Mouse (Mus musculus): ENCODE results near the gene Lexm. TPM values are rescaled to one million over a fixed set of nuclear protein-coding genes. Genes with fewer than 3 reads are reported as not detected.

Gene Lexm
- polyA plus RNA-seq, 1 experiment, result not detected

- TF ChIP-seq CTCF (IDR thresholded peaks at IDR 0.05; ENCODE audit: insufficient read depth, low read depth, low read length), result no peak
- 6% methylated on average over 14 of the region's 14 CpGs for WGBS
- H3K4me1 ChIP-seq (ENCODE audit: control insufficient read depth, insufficient read depth, low read length), result peaks cover 20% of the 10 kb centered on the region
- H3K4me3 ChIP-seq (ENCODE audit: insufficient read depth, low read depth, low read length), result no peak overlapping the region
- H3K27ac ChIP-seq (ENCODE audit: insufficient read depth, low read depth, low read length), result peak overlapping the region; percentile 89
These were observed 13.5 kb upstream of the Lexm start for GRCm38 (mm10) chr4:106630333-106631220.

DNA sequence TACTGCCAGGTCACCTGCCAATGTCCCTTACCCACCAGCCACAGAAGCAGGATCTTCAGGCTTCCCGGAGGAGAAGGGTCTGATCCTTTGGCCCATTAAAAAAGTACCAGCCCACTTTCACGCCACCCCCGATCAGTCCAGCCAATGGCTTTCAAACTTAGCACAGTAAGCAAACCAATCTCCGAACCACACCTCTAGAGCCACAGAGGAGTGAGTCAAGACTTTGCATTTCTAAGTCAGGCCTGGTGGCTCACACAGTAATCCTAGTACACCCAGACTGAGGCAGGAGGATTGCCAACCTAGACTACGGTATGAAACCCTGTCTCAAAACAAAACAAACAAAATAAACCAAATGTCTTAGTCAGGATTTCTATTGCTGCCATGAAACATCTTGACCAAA, 12.3 kb upstream of the Lexm start:
- WGBS, result 86% methylated on average over 5 of the region's 5 CpGs
- Histone ChIP-seq H3K4me3 (ENCODE audit: insufficient read depth, low read depth, low read length) (no peak overlapping the region), H3K4me1 (ENCODE audit: control insufficient read depth, insufficient read depth, low read length) (peaks cover 20% of the 10 kb centered on the region), H3K27ac (ENCODE audit: insufficient read depth, low read depth, low read length) (no peak overlapping the region)
- no peak for TF ChIP-seq POLR2A (IDR thresholded peaks at IDR 0.05; ENCODE audit: insufficient read depth, low read depth, low read length)
- TF ChIP-seq CTCF (IDR thresholded peaks at IDR 0.05; ENCODE audit: insufficient read depth, low read depth, low read length), result no peak

DNA sequence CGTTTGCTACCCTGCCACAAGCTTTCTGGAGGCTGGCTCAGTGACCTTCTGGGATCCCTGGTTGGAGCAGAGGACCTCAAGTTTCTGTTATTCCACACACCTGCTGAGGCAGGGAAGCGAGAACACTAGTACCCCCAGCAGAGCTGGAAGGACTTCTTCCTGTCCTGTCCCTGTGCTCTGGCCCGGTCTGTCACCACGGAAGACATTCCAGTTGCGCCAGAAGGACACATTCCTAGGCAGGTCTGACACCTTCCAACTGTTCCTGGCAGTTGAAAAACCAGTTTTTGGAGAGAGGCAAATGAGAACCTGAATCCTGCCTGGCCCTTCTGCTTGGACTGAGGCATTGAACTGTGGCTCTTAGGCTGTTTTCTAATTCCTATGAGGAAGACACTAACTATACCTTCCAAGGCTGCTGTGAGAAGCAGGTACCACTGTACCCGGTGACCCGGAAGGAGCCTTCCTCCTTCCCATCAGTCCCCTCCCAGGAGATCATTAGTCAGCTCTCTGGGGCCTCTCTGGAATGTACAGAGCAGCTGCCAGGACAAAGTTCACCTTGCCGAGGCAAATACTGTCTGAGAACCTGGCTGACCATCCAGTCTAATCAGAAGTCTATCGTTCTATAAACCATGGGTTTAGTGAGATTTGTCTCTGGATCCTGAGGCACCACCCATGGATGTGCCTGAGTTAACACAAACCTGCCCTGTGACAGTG, 11.8 kb upstream of the Lexm start:
- H3K4me1 ChIP-seq (ENCODE audit: control insufficient read depth, insufficient read depth, low read length), result peaks cover 14% of the 10 kb centered on the region
- TF ChIP-seq POLR2A (IDR thresholded peaks at IDR 0.05; ENCODE audit: insufficient read depth, low read depth, low read length) (no peak), CTCF (IDR thresholded peaks at IDR 0.05; ENCODE audit: insufficient read depth, low read depth, low read length) (no peak)
- no peak overlapping the region for H3K4me3 ChIP-seq (ENCODE audit: insufficient read depth, low read depth, low read length)
- H3K27ac ChIP-seq (ENCODE audit: insufficient read depth, low read depth, low read length), result no peak overlapping the region
- WGBS, result 83% methylated on average over 9 of the region's 9 CpGs

DNA sequence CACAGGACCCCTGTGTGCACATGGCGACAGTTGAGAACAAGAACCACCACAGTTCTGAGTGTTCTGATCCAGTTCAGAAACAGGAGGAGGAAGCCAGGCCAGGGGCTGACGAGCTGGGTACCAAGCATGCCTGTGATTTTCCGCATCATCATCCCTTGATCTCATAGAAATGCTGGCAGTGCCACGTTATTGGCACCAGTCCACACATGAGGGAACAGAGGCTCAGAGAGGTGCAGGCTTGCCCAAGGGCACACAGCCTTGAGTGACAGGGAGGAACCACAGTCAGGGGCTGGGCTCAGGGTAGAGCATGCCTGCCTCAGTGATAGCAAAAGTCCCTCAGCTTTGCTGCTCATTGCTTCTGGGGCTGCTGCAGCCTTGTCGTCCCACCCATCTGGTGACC, 10.8 kb upstream of the Lexm start:
- WGBS, result 83% methylated on average over 5 of the region's 5 CpGs
- Histone ChIP-seq H3K4me1 (ENCODE audit: control insufficient read depth, insufficient read depth, low read length) (peaks cover 7% of the 10 kb centered on the region), H3K27ac (ENCODE audit: insufficient read depth, low read depth, low read length) (no peak overlapping the region), H3K4me3 (ENCODE audit: insufficient read depth, low read depth, low read length) (no peak overlapping the region)
- TF ChIP-seq CTCF (IDR thresholded peaks at IDR 0.05; ENCODE audit: insufficient read depth, low read depth, low read length) (no peak), POLR2A (IDR thresholded peaks at IDR 0.05; ENCODE audit: insufficient read depth, low read depth, low read length) (no peak)

GRCm38 (mm10) chr4:106624271-106624670, 7.2 kb upstream of the Lexm start:
- 96% methylated on average over 10 of the region's 10 CpGs for WGBS
- Histone ChIP-seq H3K4me3 (ENCODE audit: insufficient read depth, low read depth, low read length) (no peak overlapping the region), H3K27ac (ENCODE audit: insufficient read depth, low read depth, low read length) (no peak overlapping the region), H3K4me1 (ENCODE audit: control insufficient read depth, insufficient read depth, low read length) (peaks cover 8% of the 10 kb centered on the region; the same call in 1 of the 2 replicates)
- no peak for TF ChIP-seq CTCF (IDR thresholded peaks at IDR 0.05; ENCODE audit: insufficient read depth, low read depth, low read length)

- Histone ChIP-seq H3K4me3 (ENCODE audit: insufficient read depth, low read depth, low read length) (no peak overlapping the region), H3K27ac (ENCODE audit: insufficient read depth, low read depth, low read length) (no peak overlapping the region), H3K4me1 (ENCODE audit: control insufficient read depth, insufficient read depth, low read length) (peaks cover 9% of the 10 kb centered on the region; the same call in 1 of the 2 replicates)
- 38% methylated on average over 28 of the region's 28 CpGs for WGBS
- TF ChIP-seq CTCF (IDR thresholded peaks at IDR 0.05; ENCODE audit: insufficient read depth, low read depth, low read length) (no peak), POLR2A (IDR thresholded peaks at IDR 0.05; ENCODE audit: insufficient read depth, low read depth, low read length) (no peak)
These were observed 5.7 kb upstream of the Lexm start for GRCm38 (mm10) chr4:106622712-106623111.

DNA sequence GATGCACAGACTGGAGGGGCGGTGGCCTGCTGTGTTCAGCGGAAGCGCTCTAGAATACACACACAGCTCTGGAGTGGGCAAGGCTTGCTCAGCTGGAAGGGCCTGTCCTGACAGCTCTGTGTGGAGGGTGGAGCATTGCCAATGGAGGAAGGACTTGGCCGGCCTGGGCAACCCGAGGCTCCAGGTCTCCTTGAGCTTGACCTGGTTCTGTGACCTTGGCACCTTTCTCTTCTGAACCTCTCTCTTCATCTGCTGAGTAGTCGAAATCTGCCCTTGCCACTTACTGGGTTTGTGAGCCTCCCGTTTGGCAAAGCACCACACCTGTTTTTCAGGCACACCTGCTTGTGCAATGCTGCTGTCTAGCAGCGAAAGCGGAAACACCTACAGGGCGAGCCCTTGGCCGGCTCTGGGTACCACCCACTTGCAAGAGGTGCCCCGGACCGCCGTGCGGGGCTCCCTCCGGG, 5.0 kb upstream of the Lexm start, which contains the start of gene Ttc22:
Gene Ttc22, plus strand, starts transcription at position 403 of the 464 bp plus-strand sequence.
- TF ChIP-seq POLR2A (IDR thresholded peaks at IDR 0.05; ENCODE audit: insufficient read depth, low read depth, low read length) (no peak), CTCF (IDR thresholded peaks at IDR 0.05; ENCODE audit: insufficient read depth, low read depth, low read length) (no peak)
- H3K27ac ChIP-seq (ENCODE audit: insufficient read depth, low read depth, low read length), result no peak within 1 kb of the TSS
- H3K4me3 ChIP-seq (ENCODE audit: insufficient read depth, low read depth, low read length), result no peak within 1 kb of the TSS
- peaks cover 13% of the 10 kb centered on the region for H3K4me1 ChIP-seq (ENCODE audit: control insufficient read depth, insufficient read depth, low read length)
- WGBS, result 39% methylated on average over 16 of the region's 16 CpGs

DNA sequence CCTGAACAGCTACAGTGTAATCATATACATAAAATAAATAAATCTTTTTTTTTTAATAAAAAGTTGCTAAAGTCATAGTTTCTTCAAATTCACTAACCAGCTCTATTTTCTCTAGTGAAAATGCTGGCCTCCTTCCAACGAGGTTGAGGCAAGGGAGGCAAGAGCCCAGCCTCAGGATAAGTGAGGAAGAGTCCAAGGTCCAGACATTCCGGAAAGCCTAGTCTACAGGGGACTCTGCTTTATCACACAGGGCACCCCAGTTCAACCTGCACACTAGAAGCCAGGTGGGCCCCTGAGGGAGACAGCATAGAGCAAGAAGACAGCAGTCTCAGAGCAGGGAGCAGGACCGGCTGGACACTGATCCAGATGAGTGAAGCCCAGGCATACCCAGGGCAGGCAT, 4.4 kb upstream of the Lexm start:
- Histone ChIP-seq H3K4me3 (ENCODE audit: insufficient read depth, low read depth, low read length) (no peak overlapping the region), H3K4me1 (ENCODE audit: control insufficient read depth, insufficient read depth, low read length) (peaks cover 17% of the 10 kb centered on the region), H3K27ac (ENCODE audit: insufficient read depth, low read depth, low read length) (no peak overlapping the region)
- no peak for TF ChIP-seq CTCF (IDR thresholded peaks at IDR 0.05; ENCODE audit: insufficient read depth, low read depth, low read length)
- 87% methylated on average over 3 of the region's 3 CpGs for WGBS

DNA sequence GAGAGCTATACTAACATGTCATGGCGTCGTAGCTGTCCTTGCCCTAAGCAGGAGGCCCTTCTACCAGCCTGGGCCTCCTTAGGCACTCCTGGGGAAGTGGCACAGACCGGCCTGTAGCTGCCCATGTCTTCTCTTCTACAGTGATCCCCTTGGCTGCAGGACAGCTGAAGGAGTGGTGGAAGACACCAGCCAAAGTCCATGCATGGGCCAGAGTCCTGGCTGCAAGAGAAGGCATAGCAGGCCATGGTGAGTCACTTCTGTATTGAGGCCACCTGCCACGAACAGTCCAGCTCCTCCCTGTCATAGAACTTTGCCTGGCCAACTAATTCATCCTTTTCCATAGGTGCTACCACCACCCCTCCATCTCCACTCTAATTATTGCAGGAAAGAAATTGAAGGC, 1.9 kb upstream of the Lexm start:
- no peak overlapping the region for H3K27ac ChIP-seq (ENCODE audit: insufficient read depth, low read depth, low read length)
- TF ChIP-seq POLR2A (IDR thresholded peaks at IDR 0.05; ENCODE audit: insufficient read depth, low read depth, low read length) (no peak), CTCF (IDR thresholded peaks at IDR 0.05; ENCODE audit: insufficient read depth, low read depth, low read length) (no peak)
- WGBS, result 95% methylated on average over 4 of the region's 4 CpGs

More for the DNA sequence above, 1.9 kb upstream of the Lexm start:
- Histone ChIP-seq H3K4me1 (ENCODE audit: control insufficient read depth, insufficient read depth, low read length) (peaks cover 17% of the 10 kb centered on the region), H3K4me3 (ENCODE audit: insufficient read depth, low read depth, low read length) (no peak overlapping the region)

Measured in olfactory bulb, adult 2 months (tissue).